Mouse (Mus musculus) retina, embryonic 14.5 days (tissue): ENCODE results near the gene Pheta2.

Experiments
- DNase-seq: peaks from one replicate; pipeline ENCODE4 v3.0.0-alpha.2; 2015; ENCODE audit warnings: low spot score

Gene Pheta2

DNA sequence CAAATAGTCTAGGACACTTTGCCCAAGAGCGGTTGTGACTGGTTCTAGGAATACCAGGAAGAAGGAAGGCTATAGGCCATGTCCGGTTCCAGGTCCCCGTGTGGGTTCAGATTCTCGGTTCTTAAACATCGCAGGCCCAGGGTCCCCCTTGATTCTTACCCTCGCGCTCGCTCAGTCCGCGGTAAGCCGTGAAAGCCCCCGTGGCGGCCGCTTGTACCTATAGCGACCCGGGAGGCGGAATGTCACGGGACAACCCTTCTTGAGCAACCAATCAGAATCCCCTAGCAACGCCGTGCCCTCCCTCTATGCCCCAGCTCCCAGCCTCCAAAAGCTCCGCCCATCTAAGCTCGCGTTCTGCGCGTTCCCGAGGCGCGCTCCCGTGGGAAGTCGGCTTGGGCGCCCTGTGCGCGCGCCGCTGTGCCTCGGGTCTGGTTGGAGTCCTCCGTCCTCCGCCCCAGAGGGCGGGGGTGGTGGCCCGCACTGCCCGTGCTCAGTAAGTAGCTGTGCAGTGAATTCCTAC, at the start of gene Pheta2, which contains the start of the genes Naga and Smdt1:
Gene Pheta2, plus strand, starts transcription at position 350 of the 520 bp plus-strand sequence.
Gene Naga, minus strand, starts transcription at position 333 of the 520 bp plus-strand sequence.
Gene Smdt1, plus strand, starts transcription at position 367 of the 520 bp plus-strand sequence.
- peak; percentile 96 for DNase-seq

DNA sequence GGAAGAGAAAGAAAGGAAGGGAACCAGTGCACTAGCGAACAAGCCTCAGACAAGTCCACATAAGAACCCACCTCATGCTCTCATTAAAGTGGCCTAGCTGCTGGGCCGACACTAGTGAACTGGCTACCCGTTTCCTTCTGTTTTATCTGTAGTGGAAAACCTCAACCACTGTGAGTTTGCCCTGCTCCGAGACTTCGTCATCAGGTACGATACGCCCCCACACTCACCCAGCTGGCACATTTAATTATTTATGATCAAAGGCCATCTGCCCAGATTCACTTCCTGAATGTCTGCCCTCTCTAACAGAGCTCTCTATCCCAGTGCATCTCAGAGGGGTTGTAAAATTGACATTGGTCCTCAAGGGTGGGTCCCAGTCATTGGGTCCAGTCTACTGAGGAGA, 48.5 kb upstream of the Pheta2 start:
- DNase-seq = peak; percentile 26

DNA sequence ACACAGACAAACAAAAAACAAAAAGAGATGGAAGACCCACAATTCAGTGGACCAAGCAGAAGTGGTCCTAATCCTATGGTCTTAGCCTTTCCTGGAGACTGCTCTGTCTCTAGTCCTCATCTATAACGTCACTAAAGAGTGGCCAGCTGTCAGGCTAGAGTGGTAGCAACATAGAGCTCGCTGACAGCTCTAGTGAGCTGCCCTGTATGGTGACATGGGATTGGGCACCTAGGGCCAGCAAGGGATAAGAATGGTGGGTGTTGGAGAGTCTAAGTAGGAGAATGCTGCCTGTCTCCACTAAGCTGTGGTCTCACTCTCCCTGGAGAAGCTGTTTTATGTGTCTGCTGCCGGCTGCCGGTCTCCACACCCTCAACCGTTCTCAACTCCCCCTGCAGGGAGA, 45.9 kb upstream of the Pheta2 start:
- peak; percentile 12 for DNase-seq

DNA sequence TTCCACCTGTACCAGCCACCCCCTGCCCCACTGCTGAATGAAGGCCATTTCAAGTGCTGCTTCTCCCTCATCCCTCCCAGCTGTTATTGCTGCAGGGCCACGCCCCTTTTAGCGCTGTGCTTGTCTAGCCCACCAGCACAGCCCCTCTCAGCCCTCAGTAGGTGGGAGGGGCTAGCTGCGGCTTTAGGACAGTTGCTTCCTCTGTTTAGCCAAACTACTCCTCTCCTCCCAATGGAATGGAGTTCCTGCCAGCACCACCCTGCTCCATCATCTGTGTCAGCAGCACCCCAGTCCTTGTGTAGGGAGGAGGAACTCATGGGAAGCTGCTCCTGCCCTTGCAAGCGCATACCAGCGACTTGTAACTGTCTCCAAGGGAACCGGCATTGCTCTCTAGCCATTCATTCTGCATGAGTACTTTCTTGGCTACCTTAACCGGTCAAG, 45.5 kb upstream of the Pheta2 start:
- peak; percentile 70 for DNase-seq

DNA sequence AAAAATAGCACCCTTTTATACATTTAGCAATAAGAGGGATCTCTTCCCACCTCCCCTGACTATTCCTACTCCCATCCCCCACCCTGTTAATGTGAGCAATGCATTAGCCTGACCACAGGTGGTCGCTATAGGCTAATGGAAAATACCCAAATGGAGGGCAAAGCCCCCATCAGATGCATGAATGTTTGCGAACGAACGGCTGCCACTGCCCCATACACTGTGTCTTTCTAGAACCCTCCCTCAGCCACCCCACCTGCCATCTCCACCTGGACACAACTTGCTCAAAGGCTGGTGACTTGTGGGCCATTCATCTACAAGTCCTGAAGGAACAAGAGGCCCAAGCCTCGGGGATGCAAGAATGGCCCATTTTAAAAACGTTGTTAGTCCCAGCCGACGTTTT, 44.7 kb upstream of the Pheta2 start:
- peak; percentile 65 for DNase-seq

DNA sequence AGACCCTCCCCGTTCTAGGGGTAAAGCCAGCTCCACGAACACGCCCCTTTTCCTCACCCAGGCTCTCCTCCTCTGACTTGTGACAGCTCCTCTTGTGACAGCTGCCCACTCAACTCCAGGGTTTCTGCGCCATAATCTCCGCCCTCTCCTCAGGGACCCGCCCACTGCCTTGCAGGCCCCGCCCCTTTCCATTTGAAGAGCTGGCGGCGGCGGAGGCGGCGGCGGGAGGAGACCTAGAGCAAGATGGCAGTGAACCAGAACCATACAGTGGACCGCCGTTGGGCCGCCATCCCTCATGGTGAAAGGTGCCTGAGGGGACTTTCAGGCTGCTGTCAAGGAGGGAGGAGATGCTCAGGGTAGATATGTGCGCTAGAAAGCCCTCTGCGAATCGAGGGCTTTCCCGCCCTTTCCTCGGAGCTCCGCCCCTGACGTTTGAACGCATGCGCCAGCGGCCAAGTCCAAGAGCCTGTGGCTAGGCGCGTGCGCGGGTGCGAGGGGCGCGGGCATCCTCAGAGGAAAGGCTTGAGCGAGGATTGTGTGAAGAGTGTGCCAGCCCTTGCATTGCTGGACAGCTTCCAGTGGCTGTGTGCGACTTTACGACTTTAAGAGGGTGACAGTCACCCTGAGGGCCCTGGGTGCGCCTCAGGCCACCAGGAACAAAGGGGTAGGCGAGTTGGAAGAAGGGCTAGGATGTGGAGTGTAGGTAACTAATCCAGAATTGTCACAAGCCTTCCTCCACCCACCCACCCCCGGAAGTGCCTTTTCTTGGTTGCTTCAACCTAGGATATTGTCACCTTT, 39.8 kb upstream of the Pheta2 start, which contains the start of gene Wbp2nl:
Gene Wbp2nl, plus strand, starts transcription at position 191 of the 798 bp plus-strand sequence.
- peak; percentile 13 for DNase-seq

DNA sequence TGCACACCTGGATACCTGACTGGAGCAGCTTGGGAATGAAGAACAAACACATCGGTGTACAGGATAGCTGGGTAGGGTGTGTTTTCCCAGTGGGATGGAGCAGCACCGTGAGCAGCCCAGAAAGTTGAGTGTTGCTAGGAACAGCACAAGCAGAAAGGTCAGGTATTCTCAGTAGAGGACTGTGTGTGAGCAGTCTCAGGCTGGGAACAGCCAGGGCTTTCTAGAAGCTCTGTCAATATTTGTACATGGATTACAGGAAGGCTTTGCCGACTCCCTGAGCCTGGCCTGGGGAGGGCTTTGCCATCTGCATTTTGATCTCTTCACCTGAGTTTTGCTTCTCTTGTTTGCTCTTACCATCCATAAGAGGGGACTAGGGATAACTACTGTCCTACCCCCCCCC, 31.6 kb upstream of the Pheta2 start:
- no peak for DNase-seq

DNA sequence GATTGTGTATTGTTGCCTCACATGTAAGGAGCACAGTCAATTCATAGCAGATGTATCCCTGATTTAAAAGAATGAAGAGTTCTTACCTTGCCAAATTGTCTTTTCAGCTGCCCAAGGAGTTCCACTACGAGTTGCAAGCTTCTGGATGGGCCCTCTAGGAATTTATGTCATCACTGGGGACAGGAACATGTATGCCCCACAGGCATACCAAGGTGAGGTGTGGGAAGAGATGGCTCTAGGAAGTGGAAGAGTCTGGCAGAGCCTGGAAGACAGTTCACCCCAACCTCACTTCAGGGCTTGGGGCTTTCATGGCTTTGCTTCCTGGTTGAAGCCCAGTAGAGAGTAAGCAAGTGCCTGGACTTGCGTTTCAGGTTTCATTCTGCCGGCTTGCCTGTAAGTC, 30.3 kb upstream of the Pheta2 start:
- DNase-seq = no peak

DNA sequence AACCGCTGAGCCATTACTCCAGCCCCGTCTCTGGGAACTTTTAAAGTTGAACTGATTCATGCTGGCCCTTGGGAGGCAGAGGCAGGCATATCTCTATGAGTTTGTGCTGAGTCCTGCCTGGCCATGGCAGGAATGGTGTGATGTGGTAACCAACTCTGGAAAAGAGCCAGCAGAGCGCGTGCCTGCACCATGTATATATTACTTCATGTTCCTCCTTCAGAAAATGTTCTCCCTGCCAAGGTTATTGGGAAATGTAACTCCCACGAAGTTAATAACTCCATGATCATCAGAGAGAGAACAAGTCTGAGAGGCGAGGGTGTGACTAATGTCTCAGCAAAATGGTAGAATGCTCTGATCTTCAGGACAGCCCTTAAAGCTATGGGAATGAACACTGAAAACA, 20.9 kb upstream of the Pheta2 start:
- DNase-seq = no peak

DNA sequence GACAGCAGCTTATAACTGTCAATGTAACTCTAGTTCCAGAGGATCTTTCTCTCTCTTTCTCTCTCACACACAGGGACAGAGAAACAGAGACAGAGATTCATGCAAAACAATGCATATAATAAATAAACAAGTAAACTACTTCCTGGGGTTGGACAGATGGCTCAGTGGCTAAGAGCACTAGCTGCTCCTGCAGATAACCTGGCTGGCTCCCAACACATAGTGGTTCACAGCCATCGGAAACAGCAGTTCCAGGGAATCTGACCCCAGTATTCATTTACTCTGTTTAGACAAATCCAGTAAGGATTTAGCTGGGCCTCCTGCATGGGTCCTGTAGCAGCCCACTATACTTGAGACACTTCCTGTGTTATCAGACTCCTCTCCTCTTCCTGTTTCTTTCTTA, 19.1 kb upstream of the Pheta2 start:
- no peak for DNase-seq

DNA sequence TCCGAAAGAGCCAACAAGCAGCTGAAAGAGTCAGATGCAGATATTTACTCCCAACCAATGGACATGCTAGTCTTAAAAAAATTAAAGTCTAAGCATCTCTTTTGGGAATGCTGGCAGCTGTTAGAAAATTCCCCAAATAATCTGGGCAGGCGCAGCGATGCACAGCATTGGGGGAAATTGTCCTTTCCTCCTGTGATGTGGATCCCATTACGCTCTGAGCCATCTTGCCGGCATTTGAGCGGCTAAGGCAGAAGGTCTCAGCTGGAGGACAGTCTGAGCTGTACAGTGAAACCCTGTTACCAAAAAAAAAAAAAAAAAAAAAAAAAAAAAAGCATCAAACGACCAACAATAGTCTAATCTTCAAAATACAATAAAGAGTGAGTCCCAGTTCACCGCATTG, 16.5 kb upstream of the Pheta2 start:
- no peak for DNase-seq

DNA sequence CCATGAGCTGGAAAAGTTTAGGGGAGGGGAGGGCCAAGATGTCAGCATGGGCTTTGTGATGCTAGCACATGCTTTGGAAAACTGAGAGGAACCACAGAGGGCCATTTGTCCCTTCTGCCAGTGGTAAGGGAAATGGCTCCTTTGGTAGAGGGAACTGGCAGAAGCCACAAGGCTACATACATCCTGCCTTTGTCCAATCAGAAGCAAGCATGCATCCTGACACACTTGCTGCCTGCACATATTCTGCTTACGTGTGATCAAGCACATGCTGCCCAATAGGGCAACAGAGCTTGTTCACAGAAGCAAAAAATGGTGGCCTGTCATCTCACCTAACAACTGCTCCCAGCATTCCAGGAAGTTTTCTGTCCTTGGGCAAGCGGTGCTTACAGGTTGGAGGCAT, 13.4 kb upstream of the Pheta2 start:
- no peak for DNase-seq

DNA sequence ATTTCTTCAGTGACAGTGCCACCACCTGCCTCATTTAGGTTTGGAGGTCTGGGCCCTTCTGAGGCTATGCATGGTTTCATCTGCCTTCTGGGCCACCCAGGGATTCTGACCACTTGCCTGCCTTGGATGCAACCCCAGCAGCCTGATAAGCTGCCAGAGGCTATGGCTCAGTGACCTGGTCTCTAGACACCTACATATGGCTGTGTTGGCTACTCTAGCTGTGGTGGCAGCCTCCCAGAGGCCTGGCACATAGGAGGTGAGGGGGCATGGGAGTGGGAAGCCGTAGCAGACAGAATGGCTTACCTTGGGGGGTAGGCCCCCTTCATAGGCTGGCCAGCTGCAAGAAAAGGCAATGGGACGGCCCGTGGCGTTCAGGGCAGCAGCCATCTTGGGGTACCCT, 3.5 kb upstream of the Pheta2 start:
- DNase-seq = no peak

DNA sequence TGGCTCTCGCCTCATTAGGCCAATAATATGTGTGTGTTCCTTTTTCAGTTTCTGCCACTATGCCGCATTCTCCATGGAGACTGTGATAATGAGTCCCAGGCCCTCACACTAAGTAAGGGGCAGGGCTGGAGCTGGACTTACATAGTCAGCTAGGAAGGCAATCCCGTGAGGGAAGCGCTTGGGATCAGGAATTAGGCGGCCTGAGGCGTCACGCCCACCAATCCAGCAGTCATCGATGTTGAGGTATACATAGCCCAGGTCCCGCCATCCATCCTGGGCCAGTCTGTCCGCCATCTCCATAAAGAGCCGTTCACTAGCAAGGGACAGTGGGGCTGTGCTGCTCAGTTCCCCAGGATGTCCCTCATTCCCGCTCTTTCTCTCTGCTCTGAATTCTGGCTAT, 2.1 kb upstream of the Pheta2 start:
- no peak for DNase-seq

DNA sequence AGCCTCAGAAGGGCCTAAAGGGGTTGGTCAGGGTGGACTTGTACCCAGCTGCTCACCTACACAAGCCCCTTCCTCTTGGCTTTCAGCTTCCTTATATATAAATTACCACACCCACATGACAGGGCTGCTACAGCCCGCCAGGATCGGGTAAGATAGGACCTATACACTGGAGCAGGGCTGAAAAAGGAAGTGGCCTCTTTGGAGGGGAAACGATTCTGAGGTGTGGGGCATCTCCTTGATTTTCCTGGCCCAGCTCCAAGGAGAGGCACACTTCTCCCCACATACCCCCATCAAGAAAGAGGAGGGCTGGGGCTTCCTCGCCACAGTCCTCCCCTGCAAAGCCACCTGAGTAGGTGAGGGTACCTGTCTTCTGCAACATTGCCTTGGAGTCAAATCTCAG, 867 bp upstream of the Pheta2 start:
- no peak for DNase-seq

DNA sequence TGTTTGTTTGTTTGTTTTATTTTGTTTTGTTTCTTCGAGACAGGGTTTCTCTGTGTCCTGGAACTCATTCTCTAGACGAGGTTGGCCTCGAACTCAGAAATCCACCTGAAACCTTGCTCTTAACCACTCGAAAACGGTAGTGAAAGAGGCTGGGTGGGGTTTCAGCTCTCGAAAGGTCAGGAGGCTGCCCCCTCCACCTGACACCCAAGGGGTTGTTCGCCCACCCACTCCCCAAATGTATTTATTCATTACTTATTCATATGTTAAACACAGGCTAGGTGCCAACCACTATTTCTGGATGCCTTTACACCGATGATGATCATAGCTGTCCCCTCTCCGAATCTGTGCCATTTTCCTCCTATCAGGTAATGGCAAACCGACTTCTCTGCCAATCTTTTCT, 408 bp downstream of the Pheta2 start:
- DNase-seq = no peak

DNA sequence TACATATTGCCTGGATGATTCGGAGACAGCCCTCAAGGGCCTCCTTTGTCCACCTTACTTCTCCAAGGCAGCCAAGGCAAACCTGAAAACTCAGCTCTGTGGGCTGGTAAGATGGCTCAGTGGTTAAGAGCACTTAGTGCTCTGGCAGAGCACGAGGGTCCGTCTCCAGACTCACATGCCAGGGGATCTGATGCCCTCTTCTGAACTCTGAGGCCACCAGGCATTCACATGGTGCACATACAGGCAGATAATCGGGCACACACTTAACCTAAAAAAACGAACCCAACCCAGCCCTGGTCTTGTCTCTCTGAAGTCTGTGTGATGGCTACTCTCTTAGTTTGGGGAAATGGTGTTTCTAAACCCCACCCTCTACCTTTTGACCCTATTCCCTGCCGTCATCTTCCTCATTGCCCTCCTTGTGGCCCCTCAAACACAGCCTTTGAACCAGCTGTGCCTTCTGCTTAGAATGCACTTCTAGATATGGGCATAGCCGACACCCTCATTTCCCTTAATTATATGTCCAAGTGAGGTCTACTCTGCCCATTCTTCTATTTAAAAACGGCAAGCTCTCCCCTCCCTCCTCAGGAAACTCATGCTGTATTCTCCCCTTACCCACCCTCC, 1.0 kb downstream of the Pheta2 start:
- no peak for DNase-seq

DNA sequence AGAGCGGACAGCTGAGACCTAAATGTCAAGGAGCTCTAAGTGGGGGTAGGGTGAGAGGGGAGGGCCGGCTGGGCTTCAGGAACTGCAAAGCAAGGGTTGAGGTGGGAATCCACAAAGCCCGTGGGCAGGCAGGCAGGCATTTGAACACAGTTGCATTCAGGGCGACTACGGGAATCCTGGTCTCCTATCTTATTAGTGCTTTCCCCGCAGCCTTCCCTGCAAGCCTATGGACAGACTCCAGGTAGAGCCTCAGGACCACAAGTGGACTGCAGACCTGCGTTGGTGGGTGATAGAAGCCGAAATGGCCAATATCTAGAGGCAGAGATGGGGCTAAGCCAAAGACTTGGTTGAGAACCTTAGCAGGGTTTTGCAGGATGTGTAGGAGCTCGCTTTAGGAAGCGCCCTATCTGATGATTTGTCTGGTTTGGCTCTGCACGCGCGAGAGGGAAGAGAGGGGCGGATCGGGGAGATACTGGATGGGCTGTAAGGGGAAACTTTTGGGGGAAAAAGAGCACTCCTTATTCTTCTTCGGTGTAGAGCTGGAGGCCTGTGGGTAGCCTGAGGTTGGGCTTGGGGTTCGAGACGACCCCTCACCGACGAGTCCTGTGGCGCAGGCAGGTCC, 1.8 kb downstream of the Pheta2 start:
- DNase-seq = no peak

DNA sequence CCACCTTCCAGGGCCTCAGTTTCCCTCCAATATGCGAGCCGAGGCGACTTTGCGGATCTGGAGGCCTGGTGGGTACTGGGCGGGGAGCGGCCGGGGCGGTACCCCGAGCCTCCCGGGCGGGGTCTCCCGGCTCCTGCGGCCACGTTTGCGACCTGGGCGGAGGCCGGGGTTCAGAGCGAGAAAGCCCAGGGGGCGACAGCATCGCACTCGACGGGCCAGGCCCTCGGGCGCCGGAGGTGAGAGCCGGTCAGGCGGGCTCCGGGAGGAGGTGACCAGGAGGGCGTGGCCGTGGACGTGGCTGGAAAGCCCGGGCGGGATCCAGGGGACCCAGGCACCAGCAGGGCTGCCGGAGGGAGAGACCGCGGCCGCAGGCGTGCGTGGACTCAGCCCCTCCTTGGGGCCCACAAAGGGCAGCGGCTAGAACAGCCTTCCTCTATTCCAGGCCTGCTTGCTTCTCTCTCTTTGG, 2.3 kb downstream of the Pheta2 start:
- peak; percentile 55 for DNase-seq

DNA sequence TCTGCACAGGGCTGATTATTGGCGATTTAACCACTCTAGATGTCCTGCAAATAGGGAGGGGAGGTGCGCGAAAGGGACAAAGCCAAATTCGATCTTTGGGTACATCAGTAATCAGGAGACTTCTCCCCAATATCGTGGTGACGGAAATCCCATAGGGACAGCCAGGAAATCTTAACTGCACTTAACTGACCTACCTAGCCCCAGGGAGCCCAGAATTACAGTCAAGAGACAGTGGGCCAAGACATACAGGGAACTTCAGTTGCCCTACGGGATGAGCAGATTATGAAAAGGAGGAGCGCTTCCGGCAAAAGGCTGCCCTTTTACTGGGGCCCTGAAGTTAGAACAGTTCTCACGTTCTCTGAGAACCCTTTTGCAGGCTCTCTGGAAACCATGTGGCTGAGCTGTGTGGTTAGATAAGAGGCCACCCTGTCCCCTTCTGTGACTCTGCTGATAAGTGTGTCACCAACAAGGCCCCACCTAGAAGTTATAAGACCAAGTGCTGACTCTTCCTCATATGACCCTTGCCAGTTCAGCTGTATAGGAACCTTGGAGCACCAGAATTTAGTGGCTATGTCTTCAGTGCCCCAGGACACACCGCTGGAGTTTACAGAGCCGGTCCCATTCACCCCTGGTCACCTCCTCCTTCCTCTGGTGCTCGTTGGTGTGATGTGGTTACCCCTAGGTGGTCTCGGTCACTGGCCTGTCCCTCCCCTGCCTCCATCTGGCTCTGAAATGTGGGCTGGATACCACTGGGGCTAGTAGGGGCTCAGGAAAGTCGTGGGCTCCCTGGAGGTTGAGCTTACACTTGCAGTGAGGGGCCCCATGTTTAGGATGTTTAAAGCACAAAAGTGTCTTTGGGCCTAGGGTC, 3.2 kb downstream of the Pheta2 start:
- DNase-seq = no peak

DNA sequence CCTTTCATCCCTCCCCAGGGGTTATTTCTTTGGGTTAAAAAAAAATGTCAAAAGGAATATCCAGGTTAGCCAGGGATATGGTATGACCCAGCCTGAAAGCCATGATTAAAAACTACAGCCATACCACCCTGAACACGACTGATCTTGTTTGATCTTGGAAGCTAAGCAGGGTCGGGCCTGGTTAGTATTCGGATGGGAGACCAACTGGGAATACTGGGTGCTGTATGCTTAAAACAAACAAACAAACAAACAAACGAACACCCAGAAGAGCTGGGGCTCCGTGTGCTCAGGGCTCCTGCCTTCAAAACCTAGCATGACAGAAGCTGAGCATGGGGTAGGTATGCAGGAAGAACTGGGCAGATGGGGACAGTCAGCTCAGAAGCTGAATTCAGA, 3.8 kb downstream of the Pheta2 start:
- DNase-seq = no peak
